Mouse (Mus musculus): ENCODE results near the gene Ap5b1.

Ap5b1 gene

DNA sequence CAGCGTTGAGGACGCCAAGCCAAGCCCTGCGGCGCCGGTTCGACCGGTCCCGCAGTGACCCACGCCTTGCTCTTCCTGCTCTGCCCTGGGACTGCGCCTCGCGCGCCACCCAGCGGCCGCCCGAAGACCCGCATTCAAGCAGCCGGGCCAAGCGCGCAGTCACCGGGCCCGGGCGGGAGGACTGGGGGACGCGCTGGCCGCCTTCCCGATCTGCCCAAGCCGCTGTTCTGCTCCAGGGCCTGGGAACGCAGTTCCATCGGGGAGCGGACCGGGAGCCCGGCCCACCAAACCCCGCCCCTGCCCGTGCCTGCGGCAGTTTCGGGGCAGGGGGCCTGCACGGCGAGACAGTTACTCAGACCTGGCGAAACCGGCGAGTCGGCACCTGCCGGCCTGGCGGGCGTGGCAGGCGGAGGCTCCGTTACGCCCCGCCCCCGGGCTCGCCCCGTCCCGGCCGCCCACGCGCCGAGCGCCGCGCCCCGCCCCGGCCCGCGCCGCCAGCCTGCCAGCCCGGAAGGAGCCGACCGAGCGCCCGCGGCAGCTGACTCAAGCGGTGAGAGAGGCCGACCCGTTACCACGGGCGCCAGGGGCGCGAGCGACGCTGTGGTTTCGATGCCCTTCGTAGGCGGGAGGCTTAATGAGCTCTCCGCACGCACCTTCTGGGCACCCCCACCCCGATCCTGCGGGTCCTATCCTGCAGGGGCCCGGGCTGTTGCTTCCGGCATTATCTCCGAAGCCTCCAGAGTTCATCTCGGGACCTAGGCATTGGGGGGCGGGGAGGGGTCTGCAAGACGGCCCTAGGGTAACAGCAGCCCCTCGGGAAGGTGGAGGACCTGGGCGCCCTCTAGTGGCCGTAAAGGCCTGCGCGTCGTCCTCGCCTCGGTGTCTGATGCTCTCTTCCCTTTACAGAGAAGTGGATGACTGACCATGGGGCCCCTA, at the start of gene Ap5b1:
Gene Ap5b1, plus strand, starts transcription at position 492 of the 936 bp plus-strand sequence.
- peak; percentile 84 for DNase-seq (ENCODE audit: low spot score)

DNA sequence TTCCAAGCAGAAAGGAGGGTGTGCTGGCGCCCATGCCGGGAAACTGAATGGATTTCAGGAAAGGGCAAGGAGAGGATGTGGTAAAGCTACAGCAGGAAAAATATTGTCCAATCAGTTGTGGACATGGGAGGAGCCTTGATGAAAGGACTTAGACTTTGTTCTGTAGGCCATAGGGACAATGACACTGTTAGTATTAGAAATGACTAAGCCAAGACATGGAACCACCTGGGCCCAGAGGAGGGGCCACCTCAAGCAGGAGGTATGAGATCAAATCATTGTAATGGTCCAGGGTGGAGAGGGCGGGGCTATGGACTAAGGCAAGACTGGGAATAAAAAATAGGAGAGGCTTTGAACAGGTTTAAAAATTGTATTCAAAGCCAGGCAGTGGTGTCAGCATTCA, 49.1 kb upstream of the Ap5b1 start:
- DNase-seq (ENCODE audit: low spot score), result no peak

DNA sequence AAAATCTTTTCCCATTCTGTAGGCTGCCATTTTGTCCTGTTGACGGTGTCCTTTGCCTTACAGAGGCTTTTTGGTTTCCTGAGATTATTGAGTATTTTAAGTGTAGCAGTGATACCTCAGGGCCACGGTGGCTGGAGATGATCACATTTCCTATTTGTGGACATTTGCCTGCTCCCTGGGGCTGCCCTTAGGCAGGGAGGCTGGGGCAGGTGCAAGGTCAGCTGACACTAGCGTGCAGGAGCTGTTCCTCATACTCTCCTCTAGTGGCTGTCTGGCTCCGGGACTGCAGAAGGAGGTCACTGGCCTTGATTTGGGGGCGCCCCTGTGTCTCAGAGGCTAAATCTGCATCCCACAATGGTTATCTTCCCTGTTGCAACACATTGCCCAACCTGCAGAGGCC, 42.6 kb upstream of the Ap5b1 start:
- no peak for DNase-seq (ENCODE audit: low spot score)

DNA sequence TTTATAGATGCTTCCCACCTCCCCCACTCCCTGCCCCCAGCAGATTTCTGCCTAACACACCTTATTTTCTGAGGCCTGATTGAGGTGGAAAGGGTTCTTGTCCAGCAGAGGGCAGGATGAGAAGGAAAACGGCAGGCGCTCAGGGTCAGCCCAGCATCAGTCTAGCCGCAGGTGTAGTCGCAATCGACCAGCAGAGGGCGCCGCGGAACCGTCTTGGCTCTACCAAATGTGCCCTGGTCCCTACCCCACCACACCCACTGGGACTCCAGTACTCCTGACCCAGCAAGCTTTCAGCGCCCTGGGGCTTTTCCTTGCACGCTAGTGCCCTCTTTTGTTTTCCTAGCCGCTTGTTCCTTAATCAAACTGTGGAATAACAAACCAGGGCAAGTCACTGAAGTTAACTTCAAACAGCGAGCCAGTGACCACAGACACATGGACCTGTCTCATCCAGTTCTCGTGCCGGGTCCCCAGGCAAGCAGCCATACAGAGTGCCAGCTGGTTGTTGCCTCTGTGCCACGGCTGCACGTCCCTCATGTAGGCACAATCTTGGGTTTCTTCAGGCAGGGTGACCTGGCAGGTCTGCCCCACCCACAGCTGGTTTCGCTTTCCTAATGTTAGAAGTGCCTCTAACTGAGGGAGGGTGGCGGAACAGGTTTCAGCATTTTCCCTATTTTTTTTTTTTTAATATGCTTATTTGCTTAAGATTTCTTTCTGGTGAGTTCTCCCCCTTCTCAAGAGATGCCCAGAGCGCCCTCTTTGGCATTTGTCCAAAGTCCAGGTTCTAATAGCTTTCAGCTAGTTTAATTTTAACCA, 38.3 kb upstream of the Ap5b1 start:
- peak; percentile 96 for DNase-seq (ENCODE audit: low spot score)

DNA sequence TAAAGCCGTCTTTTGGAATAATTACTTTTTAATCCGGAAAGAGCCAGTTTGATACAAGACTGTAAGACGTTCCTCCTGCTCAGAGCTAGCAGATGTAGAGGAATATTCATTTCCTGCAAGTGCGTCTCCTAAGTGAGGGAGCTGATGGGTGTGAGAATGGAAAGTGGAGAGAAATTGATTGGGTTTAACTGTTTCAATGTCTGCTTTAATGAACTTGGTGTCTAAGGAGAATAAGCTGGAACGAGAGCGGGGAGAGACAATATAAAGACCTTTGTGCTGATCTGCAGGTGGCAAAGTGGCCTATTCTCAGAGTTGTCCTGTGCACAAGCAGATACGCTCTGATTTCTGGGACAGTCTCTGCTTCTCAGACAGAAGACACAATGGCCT, 37.7 kb upstream of the Ap5b1 start:
- no peak for DNase-seq (ENCODE audit: low spot score)

DNA sequence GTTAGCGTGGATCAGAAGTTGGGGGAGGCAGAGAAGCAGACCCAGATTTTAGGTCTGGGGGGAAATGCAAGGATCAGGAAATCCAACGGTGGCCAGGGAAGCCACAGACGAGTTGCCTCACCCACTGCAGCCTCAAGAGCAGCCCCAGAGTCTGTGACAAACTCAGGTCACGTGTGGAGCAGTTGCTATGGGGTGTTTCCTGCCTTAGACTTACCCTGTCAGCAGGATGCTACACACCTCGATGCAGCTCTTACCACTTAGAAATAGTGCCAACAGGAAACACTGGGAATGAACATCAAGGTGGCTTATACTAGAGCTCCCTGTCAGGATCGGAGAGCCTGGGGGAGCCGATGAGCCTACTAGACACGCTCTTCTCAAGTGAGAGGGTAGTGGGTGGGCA, 35.3 kb upstream of the Ap5b1 start:
- no peak for DNase-seq (ENCODE audit: low spot score)

DNA sequence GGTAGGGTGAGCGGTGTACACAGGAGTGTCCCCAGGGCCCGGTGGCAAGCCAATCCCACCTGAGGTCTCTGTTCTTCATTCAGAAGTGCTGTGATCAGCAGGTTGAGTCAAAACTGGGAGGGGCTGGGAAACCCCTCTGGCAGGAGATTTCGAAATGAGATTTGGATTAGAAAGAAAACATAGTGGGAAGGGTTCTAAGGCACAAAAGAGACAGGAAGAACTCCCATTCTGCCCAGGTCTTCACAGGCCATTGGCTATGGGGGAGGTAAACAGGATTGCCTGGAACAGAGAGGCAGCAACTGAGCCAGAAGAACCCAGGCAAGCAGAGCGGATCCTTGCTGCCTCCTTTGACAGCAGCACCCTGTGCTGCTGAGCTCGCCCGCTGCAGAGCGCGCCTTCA, 29.0 kb upstream of the Ap5b1 start:
- no peak for DNase-seq (ENCODE audit: low spot score)

DNA sequence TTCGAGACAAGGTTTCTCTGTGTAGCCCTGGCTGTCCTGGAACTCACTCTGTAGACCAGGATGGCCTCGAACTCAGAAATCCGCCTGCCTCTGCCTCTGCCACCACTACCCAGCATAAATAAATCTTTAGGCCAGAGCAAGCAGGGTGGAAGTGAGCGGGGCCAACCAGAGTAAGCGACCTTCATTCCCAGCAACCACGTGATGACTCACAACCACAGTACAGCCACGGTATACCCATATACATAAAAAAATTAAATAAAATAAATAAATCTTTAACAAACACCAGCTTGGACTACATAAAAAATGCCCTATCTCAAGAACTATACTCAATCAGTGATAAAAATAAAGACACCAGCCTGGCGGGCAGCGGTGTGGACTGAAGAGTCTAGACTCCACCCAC, 24.5 kb upstream of the Ap5b1 start:
- no peak for DNase-seq (ENCODE audit: low spot score)

DNA sequence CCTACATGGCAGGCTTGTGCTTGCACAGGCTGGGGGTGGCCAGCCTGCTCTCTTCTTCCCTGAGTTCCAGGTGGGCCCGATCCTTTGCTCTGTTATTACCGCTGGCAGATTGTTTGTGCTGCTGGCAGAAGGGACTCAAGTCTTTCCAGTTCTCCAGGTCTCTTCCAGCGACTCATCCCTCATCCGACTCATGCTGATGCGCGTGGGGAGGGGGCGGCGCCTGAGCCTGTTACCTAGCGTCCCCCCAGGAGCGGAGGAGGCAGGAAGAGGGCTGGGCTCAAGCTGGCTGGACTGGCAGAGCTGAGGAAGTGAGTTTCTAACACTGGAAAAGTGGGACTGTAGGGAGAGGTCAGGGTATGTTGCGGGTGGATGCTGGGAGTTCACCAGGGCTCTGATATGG, 23.8 kb upstream of the Ap5b1 start:
- DNase-seq (ENCODE audit: low spot score), result no peak

DNA sequence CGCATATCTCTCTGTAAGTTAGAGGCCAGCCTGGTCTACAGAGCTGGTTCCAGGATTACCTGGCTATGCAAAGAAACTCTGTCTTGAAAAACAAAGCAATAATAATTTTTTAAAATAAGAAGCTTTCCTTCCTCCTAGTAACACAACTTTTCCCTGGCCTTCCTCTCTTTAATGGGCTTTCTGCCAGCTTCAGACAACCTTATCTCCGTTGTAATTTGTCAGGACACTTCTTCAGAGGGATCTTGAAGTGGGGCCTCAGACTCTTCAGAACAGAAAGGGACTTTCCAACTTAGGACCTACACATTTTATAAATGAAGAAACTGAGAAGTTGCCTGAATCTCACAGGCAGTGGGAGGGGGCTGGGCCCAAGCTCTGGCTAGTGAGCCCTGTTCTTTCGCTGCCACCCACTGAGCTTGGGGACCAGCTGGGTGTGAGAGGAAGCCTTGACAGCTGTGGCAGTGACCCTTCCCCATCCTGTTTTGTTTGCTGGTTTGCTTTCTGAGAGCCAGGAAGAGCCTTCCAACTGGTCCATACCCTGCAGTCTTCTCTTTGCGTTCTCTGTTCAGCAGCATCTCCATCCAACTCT, 20.3 kb upstream of the Ap5b1 start:
- DNase-seq (ENCODE audit: low spot score), result no peak

DNA sequence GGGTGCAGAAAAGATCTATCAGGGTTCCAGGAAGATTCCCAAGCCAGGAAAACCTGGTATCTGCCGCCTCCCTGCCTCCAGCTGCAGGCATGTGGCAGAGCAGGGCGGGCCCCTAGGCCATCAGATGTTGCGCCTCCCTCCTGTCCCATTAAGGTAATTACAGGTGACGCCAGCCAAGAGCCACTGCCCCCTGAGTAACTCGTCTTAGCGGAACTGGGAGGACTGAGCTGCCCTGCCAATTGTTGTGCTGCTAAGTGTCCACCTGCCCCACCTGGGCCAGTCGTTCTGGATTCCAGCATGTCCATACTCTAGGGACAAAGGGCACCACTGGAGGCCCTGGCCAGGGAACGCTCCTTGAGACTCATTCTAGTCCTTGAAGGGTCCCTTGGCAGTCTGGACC, 14.0 kb upstream of the Ap5b1 start:
- no peak for DNase-seq (ENCODE audit: low spot score)

DNA sequence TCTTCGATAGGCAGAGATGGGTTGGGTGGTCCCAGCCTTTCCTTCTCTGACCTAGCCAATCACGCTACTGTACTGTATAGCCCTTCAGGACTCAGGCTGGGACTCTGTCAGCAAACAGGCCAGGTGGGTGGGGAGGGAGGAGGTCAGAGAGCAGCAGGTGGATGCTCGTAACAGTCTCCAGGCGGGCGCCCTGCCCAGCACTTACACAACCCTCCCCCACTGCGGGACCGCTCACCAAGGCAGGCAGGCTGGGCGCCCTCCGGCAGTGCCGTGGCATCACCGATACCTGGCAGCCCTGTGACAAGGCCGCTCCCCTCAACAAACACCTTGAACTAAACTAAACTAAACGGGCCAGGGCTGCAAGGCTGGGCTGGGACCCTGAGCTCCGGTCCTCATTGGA, 13.6 kb upstream of the Ap5b1 start:
- DNase-seq (ENCODE audit: low spot score), result no peak

DNA sequence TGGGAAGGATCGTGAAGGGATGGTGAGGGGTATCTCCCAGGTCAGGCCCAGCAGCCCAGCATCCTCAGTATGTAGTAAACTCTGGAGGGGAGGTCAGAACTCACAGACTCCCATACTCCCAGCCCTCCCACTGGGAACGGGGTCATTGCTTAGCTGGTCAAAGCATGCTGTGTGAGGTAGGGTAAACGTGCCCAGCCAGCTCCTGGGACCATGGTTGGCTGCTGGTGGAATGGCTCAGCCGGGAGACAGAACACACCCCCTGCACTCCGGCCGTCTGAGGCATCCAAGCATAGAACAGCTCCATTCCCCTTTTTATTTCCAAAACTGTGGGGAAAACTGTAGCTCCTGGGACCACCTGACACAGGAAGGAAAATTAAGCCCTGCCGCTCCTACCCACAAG, 9.7 kb upstream of the Ap5b1 start:
- DNase-seq (ENCODE audit: low spot score), result no peak

DNA sequence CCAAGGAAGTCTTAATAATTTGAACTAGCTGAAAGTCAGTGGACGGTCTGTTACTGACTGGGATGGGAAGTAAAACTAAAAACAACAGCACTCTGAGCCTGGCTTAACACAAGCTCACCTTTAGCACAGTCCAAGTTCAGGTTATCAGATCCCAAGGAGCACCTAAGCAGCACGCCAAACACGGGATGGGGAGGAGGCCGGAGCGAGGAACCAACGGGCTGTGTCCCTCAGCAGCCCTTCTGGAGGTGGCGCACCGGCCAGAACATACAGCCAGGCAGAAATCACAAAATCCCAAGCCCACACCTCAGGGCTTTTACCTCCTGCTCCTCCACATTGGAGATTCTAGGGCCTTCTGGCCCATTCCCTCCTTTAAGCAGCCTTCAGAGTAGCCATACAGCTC, 9.1 kb upstream of the Ap5b1 start:
- DNase-seq (ENCODE audit: low spot score), result no peak

DNA sequence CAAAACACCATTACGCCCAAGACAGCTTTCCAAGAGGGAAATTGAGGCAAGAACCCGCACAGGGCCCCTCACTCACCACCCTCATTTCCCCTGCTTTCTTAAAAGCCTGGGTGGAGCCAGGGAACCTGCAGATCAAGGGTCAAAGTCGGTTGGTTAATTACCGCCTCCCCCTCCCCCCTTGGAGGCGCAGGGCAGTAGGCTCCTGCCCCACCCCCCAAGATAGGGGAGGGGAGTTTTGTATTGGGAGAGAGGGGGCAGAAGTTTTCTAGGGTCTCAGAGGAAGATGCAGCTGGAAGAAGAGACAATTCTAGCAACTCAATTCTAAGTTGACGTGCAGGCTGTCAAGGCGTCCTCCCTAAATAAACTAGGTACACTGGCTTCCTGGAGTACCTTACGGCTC, 8.6 kb upstream of the Ap5b1 start:
- DNase-seq (ENCODE audit: low spot score), result no peak

DNA sequence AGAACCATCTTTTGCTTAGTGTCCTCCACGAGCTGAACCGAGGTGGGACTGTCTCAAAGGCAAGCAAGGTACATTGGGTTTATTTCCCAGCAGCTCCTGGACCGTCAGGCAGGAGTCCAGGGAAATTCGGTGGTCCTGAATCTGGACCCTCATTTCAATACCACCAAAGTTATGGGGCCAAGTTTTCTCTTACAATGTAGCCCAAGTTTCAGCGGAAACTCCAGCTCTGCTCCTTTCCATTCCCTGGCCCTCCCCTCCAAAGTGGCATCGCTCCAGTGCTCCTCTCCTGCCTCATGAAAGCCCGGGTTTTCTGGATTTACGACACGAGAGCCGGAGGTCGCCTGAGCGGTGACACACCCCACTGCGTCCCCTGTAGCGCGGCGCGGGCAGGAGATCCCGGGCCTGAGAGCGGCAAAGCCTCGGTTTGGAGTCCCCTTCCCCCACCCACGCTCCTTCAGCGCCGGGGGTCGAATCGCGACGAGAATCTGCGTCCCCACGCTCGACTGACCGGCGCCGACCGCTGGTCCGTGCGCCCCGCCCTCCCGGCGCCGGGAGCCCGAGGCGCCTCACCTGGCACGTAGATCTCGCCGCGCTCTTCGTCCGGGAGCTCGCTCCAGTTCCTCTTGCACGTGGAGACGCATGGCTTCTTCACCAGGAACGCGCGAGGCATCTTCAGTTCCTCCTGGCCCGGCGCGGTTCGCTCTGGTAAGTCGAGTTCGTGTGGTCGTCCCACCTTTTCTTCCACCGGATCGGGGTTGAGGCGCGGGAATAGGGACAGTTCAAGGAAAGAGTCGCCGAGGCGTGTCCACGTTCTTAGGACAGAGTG, 8.0 kb upstream of the Ap5b1 start:
- no peak for DNase-seq (ENCODE audit: low spot score)

DNA sequence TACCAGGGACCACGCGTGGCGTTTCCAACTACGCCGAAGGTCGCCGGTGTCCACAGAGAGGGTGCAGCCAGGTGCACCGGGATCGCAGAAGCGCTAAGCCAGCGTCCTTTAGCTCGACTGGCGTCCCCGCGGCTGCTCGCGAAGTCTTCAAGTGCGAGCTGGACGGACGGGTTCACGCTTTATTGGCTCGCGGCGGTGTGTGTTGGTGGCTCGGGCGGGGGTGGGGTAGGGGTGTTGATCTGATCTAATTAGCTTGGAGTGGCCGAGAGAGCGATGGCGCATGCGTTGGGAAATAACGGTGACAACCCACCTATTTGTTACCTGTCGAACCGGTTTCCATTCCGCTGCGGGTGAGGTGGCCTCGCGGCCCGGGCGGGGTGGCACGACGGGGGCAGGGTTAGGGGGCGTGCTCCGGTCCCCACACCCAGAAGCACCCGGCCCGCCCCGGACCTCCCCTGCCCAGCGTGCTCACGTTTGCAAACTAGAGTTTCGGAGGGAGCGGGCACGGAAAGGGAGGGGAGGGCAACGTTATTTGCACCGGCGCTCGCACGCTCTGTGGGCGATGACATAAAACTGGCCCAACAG, 7.3 kb upstream of the Ap5b1 start, which contains the start of gene Ovol1:
Gene Ovol1, minus strand, starts transcription at position 190 of the 585 bp plus-strand sequence.
- DNase-seq (ENCODE audit: low spot score), result no peak

DNA sequence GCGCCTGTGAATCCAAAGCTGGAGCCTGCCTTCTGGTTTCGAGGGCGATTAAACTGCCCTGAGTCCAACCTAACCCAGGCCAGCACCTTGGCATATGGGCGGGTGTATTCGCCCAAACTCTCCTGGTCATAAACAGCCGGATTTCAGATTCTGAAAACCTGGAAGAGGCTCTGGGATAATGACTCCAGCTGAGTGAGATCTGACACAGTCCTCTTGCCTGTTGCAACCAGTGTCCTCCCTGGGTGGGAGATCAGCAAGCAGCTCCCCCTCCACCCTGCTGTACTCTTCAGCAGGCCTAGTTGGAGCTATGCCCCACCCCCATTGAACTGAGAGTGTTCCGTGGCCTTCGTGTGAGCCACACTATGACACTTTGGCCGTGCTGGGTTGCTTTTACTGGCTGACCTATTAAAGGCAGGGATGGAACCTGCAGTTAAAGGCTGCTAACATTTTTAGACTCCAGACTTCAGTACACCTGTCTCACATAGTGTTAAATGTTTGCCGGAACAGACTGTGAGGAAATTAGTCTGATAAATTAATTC, 6.5 kb upstream of the Ap5b1 start:
- no peak for DNase-seq (ENCODE audit: low spot score)

DNA sequence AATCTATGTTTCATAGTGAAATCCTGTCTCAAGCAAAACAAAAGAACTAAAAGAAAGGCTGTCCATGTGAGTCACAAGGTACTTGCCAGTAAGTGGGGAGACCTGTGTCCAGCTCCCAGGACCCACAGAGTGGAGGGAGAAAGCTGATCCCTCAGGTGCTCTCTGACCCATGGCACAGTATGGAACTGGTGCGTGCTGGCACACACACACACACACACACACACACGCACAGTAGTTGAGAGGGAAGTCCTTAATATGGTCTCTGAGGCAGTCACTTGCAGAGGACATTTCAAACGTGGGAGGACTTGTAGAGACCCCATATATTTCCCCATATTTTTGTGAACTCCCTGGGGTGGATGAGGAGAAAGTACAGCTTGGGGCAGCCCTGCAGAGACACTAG, 5.9 kb upstream of the Ap5b1 start:
- DNase-seq (ENCODE audit: low spot score), result no peak

DNA sequence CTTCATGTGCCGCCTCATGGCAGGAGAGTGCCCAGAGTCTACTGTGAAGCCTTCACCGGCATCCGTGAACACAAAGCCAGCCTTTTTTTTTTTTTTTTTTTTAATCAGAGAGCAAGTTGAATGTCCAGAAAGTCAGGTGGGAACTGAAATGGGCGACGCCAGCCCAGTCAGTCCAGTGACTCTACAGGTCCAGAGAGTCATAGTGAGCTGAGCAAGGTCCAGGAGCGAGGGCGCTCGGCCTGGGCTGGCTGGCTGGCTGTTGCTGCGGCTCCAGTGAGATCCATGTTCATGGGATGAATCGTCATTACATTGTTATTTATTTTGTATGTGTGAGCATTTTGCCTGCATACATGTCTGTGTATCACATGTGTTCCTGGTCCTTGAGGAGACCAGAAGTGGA, 5.0 kb upstream of the Ap5b1 start:
- DNase-seq (ENCODE audit: low spot score), result no peak

DNA sequence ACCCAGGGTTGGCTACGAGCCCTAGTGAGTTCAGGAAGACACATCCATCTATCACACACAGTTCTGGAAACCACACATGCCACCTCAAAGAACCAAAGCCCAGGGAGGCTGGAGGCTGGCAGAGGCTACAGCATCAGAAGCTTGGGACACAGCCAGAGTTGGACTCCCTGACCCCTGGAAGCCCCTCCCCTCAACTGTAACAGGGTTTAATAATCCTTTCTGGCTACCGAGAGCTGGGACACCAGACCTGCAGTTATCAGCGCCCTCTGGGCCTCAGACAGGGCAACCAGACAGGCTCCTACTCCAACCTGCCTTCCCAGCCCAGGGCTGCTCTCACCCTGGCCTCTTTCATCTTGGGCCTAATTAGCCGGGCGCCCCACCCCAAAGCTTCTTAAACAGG, 1.5 kb upstream of the Ap5b1 start:
- DNase-seq (ENCODE audit: low spot score), result no peak

Measured in ovary, postnatal 10 days (tissue).